Mouse (Mus musculus) cerebellum, adult 2 months (tissue): Measurements from ENCODE around the gene Srgap2.

Experiments
- CTCF ChIP-seq: fragments of 200-500 bp; IDR thresholded peaks from 2 replicates; pipeline ENCODE4 v1.5.1; 2011; ENCODE audit warnings: low read depth, mild to moderate bottlenecking, control low read depth, low read length, moderate library complexity, borderline replicate concordance; ENCODE audit not compliant: insufficient read depth
- POLR2A ChIP-seq: fragments of 200-500 bp; IDR thresholded peaks from 2 replicates; pipeline ENCODE4 v1.6.1; 2011; ENCODE audit warnings: low read length, control low read depth, borderline replicate concordance; ENCODE audit not compliant: insufficient read depth

DNA sequence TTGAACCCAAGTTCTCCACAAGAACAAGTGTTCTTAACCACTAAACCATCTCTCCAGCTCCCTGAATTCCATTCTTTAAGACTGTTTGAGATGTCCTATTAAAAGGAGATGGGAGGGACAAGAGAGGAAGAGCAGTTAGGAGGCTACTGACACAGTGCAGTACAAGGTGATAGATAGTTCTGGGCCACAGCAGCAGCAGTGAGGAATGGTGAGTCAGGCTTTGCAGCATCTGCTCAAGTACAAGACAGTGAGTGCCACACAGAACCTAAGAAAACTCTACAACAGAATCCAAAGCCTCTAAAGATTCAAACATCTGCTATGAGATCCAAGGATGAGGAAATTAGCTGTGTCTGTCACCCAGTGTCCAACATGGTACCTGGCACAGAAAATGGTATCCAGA lies 51.8 kb downstream of the Srgap2 start:
- no peak for TF ChIP-seq CTCF
- no peak for TF ChIP-seq POLR2A
